Mouse (Mus musculus): Measurements from ENCODE around the gene Zbtb38.

Gene Zbtb38

GRCm38 (mm10) chr9:96659801-96660200, 92.8 kb downstream of the Zbtb38 start:
- CTCF ChIA-PET = interaction anchor here in 2 of 4 experiments (0.7 to 2.2 kb wide), 4 partner anchors 9 to 61 kb away, joined by 4 to 10 read pairs (median 6); no protein-coding TSS in a partner anchor
- POLR2A ChIA-PET = interaction anchor here in 1 of 4 experiments (0.7 kb wide), 1 partner anchor 9 kb away, joined by 3 read pairs; no protein-coding TSS in a partner anchor

GRCm38 (mm10) chr9:96653538-96653937, 99.1 kb downstream of the Zbtb38 start:
- POLR2A ChIA-PET = interaction anchor here in 1 of 4 experiments (1.2 kb wide), 1 partner anchor 142 kb away, joined by 3 read pairs; no protein-coding TSS in a partner anchor

GRCm38 (mm10) chr9:96652763-96653162, 99.9 kb downstream of the Zbtb38 start:
- CTCF ChIA-PET = interaction anchor here (0.6 to 4.1 kb wide), 24 partner anchors 8 to 374 kb away, joined by 3 to 20 read pairs (median 3); partner anchors contain the start of gene Zbtb38 (in 1 of the 4)
- POLR2A ChIA-PET = interaction anchor here in 2 of 4 experiments (0.6 to 1.3 kb wide), 6 partner anchors 8 to 143 kb away, joined by 3 to 4 read pairs (median 3); no protein-coding TSS in a partner anchor

More at GRCm38 (mm10) chr9:96653538-96653937, 99.1 kb downstream of the Zbtb38 start:
- CTCF ChIA-PET = interaction anchor here in 3 of 4 experiments (0.7 to 4.1 kb wide), 5 partner anchors 15 to 200 kb away, joined by 4 to 20 read pairs (median 11); no protein-coding TSS in a partner anchor

- ChIA-PET CTCF (interaction anchor here in 3 of 4 experiments (0.5 to 4.1 kb wide), 3 partner anchors 10 to 594 kb away, joined by 3 to 20 read pairs (median 4); no protein-coding TSS in a partner anchor), POLR2A (interaction anchor here in 1 of 4 experiments (0.7 kb wide), 1 partner anchor 319 kb away, joined by 4 read pairs; no protein-coding TSS in a partner anchor)
Observed at GRCm38 (mm10) chr9:96650807-96651206, 101.8 kb downstream of the Zbtb38 start.

- ChIA-PET CTCF (interaction anchor here in 1 of 4 experiments (0.6 kb wide), 1 partner anchor 20 kb away, joined by 7 read pairs; no protein-coding TSS in a partner anchor), POLR2A (interaction anchor here in 1 of 4 experiments (0.7 kb wide), 1 partner anchor 318 kb away, joined by 4 read pairs; no protein-coding TSS in a partner anchor)
Observed at GRCm38 (mm10) chr9:96649924-96650323, 102.7 kb downstream of the Zbtb38 start.

GRCm38 (mm10) chr9:96649362-96649761, 103.3 kb downstream of the Zbtb38 start:
- POLR2A ChIA-PET = no interaction called here

GRCm38 (mm10) chr9:96646668-96647295, 105.8 kb downstream of the Zbtb38 start:
- ChIA-PET CTCF (interaction anchor here in 1 of 4 experiments (0.6 kb wide), 1 partner anchor 390 kb away, joined by 5 read pairs; no protein-coding TSS in a partner anchor), POLR2A (interaction anchor here in 1 of 4 experiments (1.1 kb wide), 1 partner anchor 23 kb away, joined by 4 read pairs; no protein-coding TSS in a partner anchor)

More at GRCm38 (mm10) chr9:96649362-96649761, 103.3 kb downstream of the Zbtb38 start:
- CTCF ChIA-PET = interaction anchor here in 1 of 4 experiments (0.6 kb wide), 1 partner anchor 370 kb away, joined by 3 read pairs; no protein-coding TSS in a partner anchor

- ChIA-PET POLR2A (interaction anchor here in 2 of 4 experiments (0.6 to 1.0 kb wide), 2 partner anchors 8 to 47 kb away, joined by 3 read pairs; no protein-coding TSS in a partner anchor), CTCF (interaction anchor here in 2 of 4 experiments (0.6 to 1.0 kb wide), 3 partner anchors 8 to 337 kb away, joined by 3 to 4 read pairs (median 3); no protein-coding TSS in a partner anchor)
Observed at GRCm38 (mm10) chr9:96644840-96645239, 107.8 kb downstream of the Zbtb38 start.

- ChIA-PET CTCF (interaction anchor here in 2 of 4 experiments (0.7 to 1.0 kb wide), 2 partner anchors 9 to 344 kb away, joined by 4 read pairs; no protein-coding TSS in a partner anchor), POLR2A (interaction anchor here in 2 of 4 experiments (0.5 to 1.0 kb wide), 3 partner anchors 9 to 366 kb away, joined by 3 read pairs; no protein-coding TSS in a partner anchor)
Observed at GRCm38 (mm10) chr9:96644002-96644401, 108.6 kb downstream of the Zbtb38 start.

GRCm38 (mm10) chr9:96639451-96639850, 113.2 kb downstream of the Zbtb38 start:
- CTCF ChIA-PET = interaction anchor here in 1 of 4 experiments (0.5 kb wide), 1 partner anchor 18 kb away, joined by 4 read pairs; no protein-coding TSS in a partner anchor
- POLR2A ChIA-PET = interaction anchor here in 2 of 4 experiments (0.9 to 1.5 kb wide), 2 partner anchors 10 to 102 kb away, joined by 3 read pairs; no protein-coding TSS in a partner anchor

- POLR2A ChIA-PET = no interaction called here
- CTCF ChIA-PET = no interaction called here
Observed at GRCm38 (mm10) chr9:96638508-96638907, 114.1 kb downstream of the Zbtb38 start.

- POLR2A ChIA-PET = interaction anchor here in 2 of 4 experiments (0.6 to 1.5 kb wide), 2 partner anchors 21 to 252 kb away, joined by 3 read pairs; no protein-coding TSS in a partner anchor
- CTCF ChIA-PET = interaction anchor here in 1 of 4 experiments (0.6 kb wide), 1 partner anchor 133 kb away, joined by 3 read pairs; no protein-coding TSS in a partner anchor
Observed at GRCm38 (mm10) chr9:96637157-96637548, 115.5 kb downstream of the Zbtb38 start.

GRCm38 (mm10) chr9:96636423-96637156, 116.0 kb downstream of the Zbtb38 start:
- ChIA-PET POLR2A (interaction anchor here in 2 of 4 experiments (0.6 to 1.5 kb wide), 4 partner anchors 15 to 320 kb away, joined by 3 to 4 read pairs (median 3); no protein-coding TSS in a partner anchor), CTCF (no interaction called here)

GRCm38 (mm10) chr9:96635899-96636298, 116.7 kb downstream of the Zbtb38 start:
- POLR2A ChIA-PET = interaction anchor here in 2 of 4 experiments (0.6 to 1.5 kb wide), 6 partner anchors 10 to 321 kb away, joined by 3 to 6 read pairs (median 3); no protein-coding TSS in a partner anchor
- CTCF ChIA-PET = interaction anchor here in 1 of 4 experiments (0.9 kb wide), 1 partner anchor 36 kb away, joined by 3 read pairs; no protein-coding TSS in a partner anchor

- ChIA-PET CTCF (interaction anchor here in 2 of 4 experiments (0.6 to 0.9 kb wide), 2 partner anchors 36 to 161 kb away, joined by 3 read pairs; no protein-coding TSS in a partner anchor), POLR2A (interaction anchor here in 2 of 4 experiments (0.8 to 1.0 kb wide), 3 partner anchors 11 to 161 kb away, joined by 3 to 6 read pairs (median 3); no protein-coding TSS in a partner anchor)
Observed at GRCm38 (mm10) chr9:96635176-96635575, 117.5 kb downstream of the Zbtb38 start.

- ChIA-PET POLR2A (no interaction called here), CTCF (no interaction called here)
Observed at GRCm38 (mm10) chr9:96633771-96634170, 118.9 kb downstream of the Zbtb38 start.

All from embryonic stem cell, embryonic (primary cell).